Mouse (Mus musculus) ovary, postnatal 14 days (tissue): ENCODE data around the gene Cdhr3.

Source experiments
- DNase-seq: peaks from one replicate; pipeline ENCODE4 v3.0.0; 2022; ENCODE audit warnings: low spot score

Gene Cdhr3

GRCm38 (mm10) chr12:33035089-33035718 is 57.5 kb downstream of the Cdhr3 start:
- no peak for DNase-seq

DNA sequence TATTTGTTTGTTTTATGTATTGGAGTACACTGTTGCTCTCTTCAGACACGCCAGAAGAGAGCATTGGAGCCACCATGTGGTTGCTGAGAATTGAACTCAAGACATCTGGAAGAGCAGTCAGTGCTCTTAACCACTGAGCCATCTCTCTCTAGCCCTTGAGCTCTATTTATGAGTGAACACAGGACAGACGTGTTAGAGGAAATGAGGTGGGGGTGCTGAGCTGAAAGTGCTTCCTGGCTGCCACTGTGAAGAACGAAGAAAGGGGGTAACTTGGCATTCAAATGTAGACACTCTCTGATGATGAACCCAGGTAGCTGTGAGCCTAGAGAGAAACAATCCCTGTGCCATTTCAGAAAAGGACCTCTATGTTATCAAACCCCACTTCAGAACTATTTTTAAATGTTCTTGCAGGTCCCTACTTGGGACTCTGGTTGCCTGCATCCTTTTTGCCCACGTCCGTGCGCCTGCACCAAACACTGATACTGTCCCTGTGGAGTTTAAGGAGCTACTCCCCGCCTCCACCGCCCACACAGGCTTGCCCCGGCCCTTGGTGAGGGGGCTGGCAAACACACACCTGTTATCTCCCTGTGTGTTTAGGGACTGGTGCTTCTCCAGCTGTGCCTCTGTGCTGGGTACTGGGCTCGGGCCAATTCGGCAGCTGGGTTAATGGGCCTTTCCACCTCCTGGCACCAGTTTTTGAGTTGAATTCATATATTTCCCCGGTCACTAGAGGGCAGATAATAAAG is 58.2 kb downstream of the Cdhr3 start:
- DNase-seq, result no peak

GRCm38 (mm10) chr12:33033221-33033620 is 59.5 kb downstream of the Cdhr3 start:
- DNase-seq, result no peak

GRCm38 (mm10) chr12:33030589-33030988 is 62.1 kb downstream of the Cdhr3 start:
- DNase-seq, result no peak

DNA sequence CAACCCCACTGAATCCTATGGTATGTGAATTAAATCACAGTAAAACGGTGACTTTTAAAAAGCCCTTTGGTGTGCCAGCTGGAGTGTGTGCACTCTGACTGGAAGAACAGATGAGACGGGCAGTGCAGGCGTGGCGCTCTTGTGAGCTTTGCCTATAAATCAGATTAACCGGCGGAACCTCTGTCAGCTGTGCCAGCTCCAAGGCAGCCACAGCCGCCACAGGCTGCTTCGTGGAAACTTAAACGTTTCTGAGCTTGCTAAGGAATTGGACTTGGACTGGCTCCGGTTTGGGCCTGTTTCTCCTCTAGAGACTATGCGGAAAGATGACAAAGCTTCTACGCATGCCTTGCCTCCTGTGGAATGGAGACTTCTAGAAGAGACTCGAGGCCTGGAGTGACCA is 62.6 kb downstream of the Cdhr3 start:
- no peak for DNase-seq

- DNase-seq, result no peak
Observed at GRCm38 (mm10) chr12:33028708-33029107, 64.0 kb downstream of the Cdhr3 start.

DNA sequence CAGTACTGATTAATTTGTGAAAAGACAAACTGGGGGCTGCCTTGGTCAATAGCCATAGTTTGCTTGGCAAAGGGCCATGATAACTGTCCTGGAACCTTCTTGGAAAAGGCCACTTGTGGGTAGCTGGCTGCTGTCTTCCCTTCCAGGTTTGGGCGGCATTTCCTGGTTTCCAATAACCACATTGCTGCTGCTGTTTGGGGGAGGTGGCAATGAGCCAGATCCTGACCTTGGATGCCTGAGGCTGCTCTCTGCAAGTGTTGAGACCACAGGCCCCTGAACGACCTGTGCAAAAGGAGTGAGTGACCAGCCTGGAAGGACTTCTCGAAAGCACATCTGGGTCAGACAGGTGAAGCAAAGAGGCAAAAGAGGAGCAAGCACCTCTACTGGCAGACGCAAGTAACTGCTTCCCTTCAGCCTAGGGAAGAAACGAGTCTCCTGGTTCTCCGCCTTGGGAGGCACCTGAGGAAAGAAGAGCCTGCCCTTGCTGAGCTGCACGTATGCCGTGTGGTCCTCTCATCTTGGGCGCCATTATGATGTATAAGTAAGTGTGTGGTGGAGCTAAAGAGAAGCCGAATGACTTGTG is 64.5 kb downstream of the Cdhr3 start:
- no peak for DNase-seq

DNA sequence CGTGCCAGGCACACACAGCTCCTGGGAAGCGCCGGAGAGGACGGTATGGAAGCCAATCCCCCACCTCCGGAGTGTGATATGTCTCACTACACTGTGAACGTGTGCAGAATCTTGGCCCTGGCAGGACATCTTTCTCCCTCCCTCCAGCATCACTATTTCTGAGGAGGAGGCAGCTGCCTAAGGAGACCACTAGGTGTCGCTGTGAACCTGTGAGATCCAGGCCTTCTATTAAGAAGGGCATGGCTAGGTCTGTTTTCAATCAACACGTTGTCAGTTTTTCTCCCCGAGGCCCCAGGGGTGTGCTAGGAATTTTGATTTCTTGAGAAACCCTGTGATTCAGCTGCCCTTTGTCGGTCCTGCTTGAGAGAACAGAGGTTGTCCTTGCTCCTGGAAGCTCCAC is 65.6 kb downstream of the Cdhr3 start:
- peak; percentile 85 for DNase-seq

DNA sequence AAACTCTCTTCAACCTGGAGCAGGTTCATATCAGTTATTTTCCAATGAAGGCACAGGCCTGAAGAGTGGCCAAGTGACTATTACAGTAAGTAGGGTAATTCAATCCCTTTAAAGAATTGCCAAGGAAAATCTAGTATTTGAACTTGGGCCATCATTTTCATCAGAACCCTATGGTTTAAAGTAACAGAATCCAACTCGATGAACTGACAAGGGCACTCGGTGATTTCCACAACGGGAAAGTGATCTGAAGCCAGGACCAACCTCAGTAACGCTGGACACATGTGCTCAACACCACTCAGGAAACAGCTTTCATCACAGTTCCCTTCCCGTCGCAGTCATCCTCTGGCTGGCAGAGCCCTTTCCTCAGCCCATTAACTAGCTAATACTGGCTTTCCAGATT is 68.2 kb downstream of the Cdhr3 start:
- no peak for DNase-seq

GRCm38 (mm10) chr12:33021751-33022150 is 70.9 kb downstream of the Cdhr3 start:
- DNase-seq, result no peak

- DNase-seq, result no peak
Observed at GRCm38 (mm10) chr12:33021140-33021539, 71.5 kb downstream of the Cdhr3 start.

DNA sequence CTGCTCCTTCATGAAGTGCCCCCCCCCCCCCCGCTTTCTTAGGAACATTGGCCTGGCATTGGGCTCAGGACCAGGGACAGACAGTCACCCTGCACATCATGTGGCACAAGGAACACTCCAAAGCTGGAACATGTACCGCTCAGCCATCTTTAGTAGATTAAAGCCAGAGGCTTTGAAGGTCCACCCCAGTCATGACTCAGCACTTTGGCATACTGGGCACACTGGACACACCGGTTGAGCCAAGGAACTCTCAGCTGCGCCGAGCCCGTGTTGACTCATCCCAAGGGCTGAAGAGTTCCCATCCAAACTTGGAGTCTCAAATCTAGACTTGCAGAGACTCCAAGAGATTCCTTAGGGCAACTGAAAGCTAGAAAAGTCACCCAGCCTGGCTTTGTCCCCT is 72.7 kb downstream of the Cdhr3 start:
- DNase-seq, result no peak

DNA sequence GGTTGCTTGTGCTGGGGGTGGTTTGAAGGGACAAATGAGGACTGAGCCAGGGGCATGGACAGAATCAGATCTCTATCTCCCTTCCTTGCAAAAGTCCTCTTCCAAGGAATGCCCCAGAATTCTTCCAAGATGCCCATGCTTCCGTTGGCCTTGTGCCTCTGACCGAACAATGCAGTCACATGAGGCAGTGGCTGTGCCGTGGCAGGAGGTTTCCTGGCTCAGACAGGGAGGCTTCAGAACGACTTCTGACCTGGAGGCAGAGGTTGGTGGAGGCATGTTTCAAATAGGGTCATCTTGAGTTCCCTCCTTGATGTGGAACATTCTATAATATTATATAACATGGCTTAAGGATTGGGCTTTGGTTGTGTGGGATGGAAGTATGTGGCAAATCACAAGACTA is 74.1 kb downstream of the Cdhr3 start:
- DNase-seq, result no peak

GRCm38 (mm10) chr12:33016824-33017705 is 75.6 kb downstream of the Cdhr3 start:
- DNase-seq, result no peak

DNA sequence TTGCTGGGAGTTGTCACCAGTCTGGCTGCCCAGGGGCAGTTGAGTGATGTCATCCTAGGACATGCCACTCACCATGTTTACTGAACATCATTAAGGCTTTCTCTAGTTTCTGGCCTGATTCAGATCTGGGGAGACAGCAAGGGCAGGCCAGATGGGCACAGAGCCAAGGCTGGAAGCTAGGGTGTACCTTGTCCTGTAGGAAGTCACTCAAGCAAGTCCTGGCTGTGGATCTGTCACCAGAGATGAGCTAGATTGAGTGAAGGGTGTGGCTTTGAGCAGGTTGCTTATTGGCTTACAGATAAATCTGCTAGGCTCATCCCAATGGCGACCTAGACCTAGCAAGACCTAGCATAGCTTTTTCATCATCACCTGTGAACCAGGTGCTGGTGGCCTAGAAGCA is 77.6 kb downstream of the Cdhr3 start:
- DNase-seq, result no peak

- DNase-seq, result no peak
Observed at GRCm38 (mm10) chr12:33014050-33014796, 78.5 kb downstream of the Cdhr3 start.

GRCm38 (mm10) chr12:33010026-33010425 is 82.6 kb downstream of the Cdhr3 start:
- peak; percentile 38 for DNase-seq

DNA sequence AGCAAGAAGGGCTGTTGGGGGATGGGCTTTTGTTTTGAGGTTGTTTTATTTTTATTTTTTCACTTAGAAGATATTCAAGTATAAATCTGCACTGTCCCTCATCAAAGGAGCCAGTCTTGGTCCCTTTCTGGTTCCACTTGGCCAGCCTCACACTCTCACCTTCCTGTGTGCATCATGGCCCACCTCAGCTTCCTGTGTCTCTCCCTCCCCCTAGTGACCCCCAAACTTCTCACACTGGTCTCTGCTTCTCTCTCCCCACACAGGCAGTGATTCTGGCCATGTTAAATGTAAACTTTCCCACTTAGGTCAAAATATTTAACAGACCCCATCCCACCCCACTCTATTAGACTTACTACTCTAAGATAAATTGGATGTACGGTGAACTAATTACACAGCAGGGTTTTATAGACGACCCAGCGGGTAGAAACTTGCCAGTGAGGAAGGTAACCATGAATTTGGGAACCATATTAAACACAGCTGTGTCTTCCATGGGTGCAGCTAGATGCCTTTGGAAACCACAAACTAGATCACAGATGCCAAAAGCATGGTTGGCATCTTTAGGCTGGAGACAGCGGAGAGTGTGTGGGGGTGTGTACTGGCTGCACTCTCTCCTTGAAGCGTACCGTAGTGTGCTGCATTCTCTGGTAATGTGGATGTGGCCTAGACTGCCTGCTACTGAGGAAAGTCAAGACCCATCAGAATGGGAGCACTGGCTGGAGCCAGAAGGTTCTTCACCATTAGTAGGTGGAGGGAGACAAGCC is 83.3 kb downstream of the Cdhr3 start:
- no peak for DNase-seq

- DNase-seq, result no peak
Observed at GRCm38 (mm10) chr12:33008305-33009110, 84.2 kb downstream of the Cdhr3 start.

- no peak for DNase-seq
Observed at GRCm38 (mm10) chr12:33007176-33007575, 85.5 kb downstream of the Cdhr3 start.
